Mouse (Mus musculus): Measurements from ENCODE around the gene Grin2a.
"Not testable (repeated sequence)": the region's sequence is repeated elsewhere in the genome, so short reads cannot be mapped to it uniquely, and the experiment has no call there.

GRCm38 (mm10) chr16:9612596-9612995 lies 382.8 kb downstream of the Grin2a start:
- not testable (repeated sequence) for TF ChIP-seq CTCF (IDR thresholded peaks at IDR 0.05; ENCODE audit: extremely low read depth, insufficient read depth, insufficient read length, insufficient replicate concordance); POLR2A (IDR thresholded peaks at IDR 0.05; ENCODE audit: low read depth, low read length)
